Mouse (Mus musculus) E14TG2a.4 (cell line): ENCODE results near the gene Vmn2r124.
"Not testable (repeated sequence)": the region's sequence is repeated elsewhere in the genome, so short reads cannot be mapped to it uniquely, and the experiment has no call there.

Experiments used
- H3K27me3 ChIP-seq: 2 replicates; pipeline ENCODE4 v1.6.1; 2014; ENCODE audit warnings: low read length, control low read depth; ENCODE audit not compliant: insufficient read depth
- H3K36me3 ChIP-seq: 2 replicates; pipeline ENCODE4 v1.6.1; 2014; ENCODE audit warnings: low read length, control low read depth; ENCODE audit not compliant: insufficient read depth
- H3K4me1 ChIP-seq: replicated peaks from 2 replicates; pipeline ENCODE4 v1.6.1; 2014; ENCODE audit warnings: low read depth, low read length, control low read depth
- H3K4me3 ChIP-seq: replicated peaks from 2 replicates; pipeline ENCODE4 v1.5.1; 2014; ENCODE audit warnings: mild to moderate bottlenecking, low read length
- H3K9me3 ChIP-seq: 2 replicates; pipeline ENCODE4 v1.6.1; 2014; ENCODE audit warnings: low read length, control low read depth
- CTCF ChIP-seq: conservative IDR thresholded peaks from 2 replicates; pipeline ENCODE4 v1.5.1; 2014; ENCODE audit warnings: low read length
- NANOG ChIP-seq: IDR thresholded peaks from 2 replicates; pipeline ENCODE4 v1.6.1; 2014; ENCODE audit warnings: borderline replicate concordance, low read length, mixed read lengths
- POU5F1 ChIP-seq: IDR thresholded peaks from 2 replicates; pipeline ENCODE4 v1.6.1; 2014; ENCODE audit warnings: low read length, borderline replicate concordance

Gene Vmn2r124

DNA sequence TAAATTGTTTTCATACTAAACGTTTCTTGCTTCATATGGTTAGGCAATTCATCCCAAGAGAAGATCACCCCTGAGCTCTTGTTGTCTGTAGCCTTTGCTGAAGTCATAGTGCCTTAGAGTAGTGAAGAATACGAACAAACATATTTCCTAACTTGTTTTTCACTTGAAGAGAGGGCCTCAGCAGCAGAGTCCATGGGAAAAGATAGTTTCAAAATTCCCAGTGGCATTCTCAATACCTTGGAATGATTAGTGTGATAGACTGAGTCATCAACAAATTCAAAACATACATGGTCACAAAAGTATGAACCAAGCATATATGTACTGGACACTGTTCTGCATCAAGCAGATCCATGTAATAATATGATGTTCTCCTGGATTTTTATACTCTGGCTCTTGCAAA is at the start of gene Vmn2r124:
Gene Vmn2r124, plus strand, starts transcription at position 301 of the 400 bp plus-strand sequence.
- TF ChIP-seq NANOG: no peak
- TF ChIP-seq POU5F1: no peak
- no peak for TF ChIP-seq CTCF
- no peaks in the 10 kb centered on the region for H3K36me3 ChIP-seq

GRCm38 (mm10) chr17:18004752-18005151 is 44.5 kb upstream of the Vmn2r124 start:
- Histone ChIP-seq H3K9me3 (no peaks in the 10 kb centered on the region), H3K4me1 (no peaks in the 10 kb centered on the region), H3K4me3 (no peak overlapping the region), H3K36me3 (no peaks in the 10 kb centered on the region), H3K27me3 (no peaks in the 10 kb centered on the region)
- TF ChIP-seq CTCF (no peak), NANOG (no peak), POU5F1 (no peak)

More for the DNA sequence above, at the start of gene Vmn2r124:
- H3K9me3 ChIP-seq: no peaks in the 10 kb centered on the region
- H3K4me1 ChIP-seq: no peaks in the 10 kb centered on the region
- no peak within 1 kb of the TSS for H3K4me3 ChIP-seq
- H3K27me3 ChIP-seq: no peaks in the 10 kb centered on the region

- H3K36me3 ChIP-seq: no peaks in the 10 kb centered on the region
- H3K4me3 ChIP-seq: no peak within 1 kb of the TSS
- TF ChIP-seq CTCF: no peak
- TF ChIP-seq NANOG: no peak
- no peak for TF ChIP-seq POU5F1
- no peaks in the 10 kb centered on the region for H3K27me3 ChIP-seq
- H3K4me1 ChIP-seq: no peaks in the 10 kb centered on the region
- no peaks in the 10 kb centered on the region for H3K9me3 ChIP-seq
Observed at GRCm38 (mm10) chr17:18021433-18021832, 27.8 kb upstream of the Vmn2r124 start, which contains the start of gene Fpr-rs4. Gene Fpr-rs4, plus strand, starts transcription at chr17:18021733.

DNA sequence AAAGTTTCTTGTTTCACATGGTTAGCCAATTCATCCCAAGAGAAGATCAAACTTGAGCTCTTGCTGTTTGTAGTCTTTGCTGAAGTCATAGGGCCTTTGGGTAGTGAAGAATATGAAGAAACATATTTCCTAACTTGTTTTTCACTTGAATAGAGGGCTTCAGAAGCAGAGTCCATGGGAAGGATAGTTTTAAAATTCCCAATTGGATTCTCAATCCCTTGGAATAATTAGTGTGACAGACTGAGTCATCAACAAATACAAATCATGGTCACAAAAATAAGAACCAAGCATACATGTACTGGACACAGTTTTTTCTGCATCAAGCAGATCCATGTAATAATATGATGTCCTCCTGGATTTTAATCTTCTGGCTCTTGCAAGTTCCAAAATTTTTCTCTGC is 35.5 kb downstream of the Vmn2r124 start, which contains the start of gene Vmn2r91:
Gene Vmn2r91, plus strand, starts transcription at position 301 of the 400 bp plus-strand sequence.
- H3K27me3 ChIP-seq, H3K36me3 ChIP-seq, H3K9me3 ChIP-seq, H3K4me1 ChIP-seq, H3K4me3 ChIP-seq: not testable (repeated sequence)

GRCm38 (mm10) chr17:18095626-18096025 is 46.4 kb downstream of the Vmn2r124 start:
- not testable (repeated sequence) for H3K36me3 ChIP-seq, H3K27me3 ChIP-seq, H3K9me3 ChIP-seq, H3K4me3 ChIP-seq, H3K4me1 ChIP-seq

DNA sequence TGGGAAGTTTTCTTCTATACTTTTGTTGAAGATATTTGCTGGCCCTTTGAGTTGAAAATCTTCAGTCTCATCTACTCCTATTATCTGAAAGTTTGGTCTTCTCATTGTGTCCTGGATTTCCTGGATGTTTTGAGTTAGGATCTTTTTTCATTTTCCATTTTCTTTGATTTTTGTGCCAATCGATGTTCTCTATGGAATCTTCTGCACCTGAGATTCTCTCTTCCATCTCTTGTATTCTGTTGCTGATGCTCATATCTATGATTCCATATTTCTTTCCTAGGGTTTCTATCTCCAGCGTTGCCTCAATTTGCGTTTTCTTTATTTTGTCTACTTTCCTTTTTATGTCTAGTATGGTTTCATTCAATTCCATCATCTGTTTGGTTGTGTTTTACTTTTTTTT is 53.0 kb downstream of the Vmn2r124 start:
- not testable (repeated sequence) for H3K4me3 ChIP-seq, H3K27me3 ChIP-seq, H3K4me1 ChIP-seq, H3K36me3 ChIP-seq
- H3K9me3 ChIP-seq: peaks cover 30% of the 10 kb centered on the region
